Mouse (Mus musculus): ENCODE measurements around the gene Fgfr2. TPM values are rescaled to one million over a fixed set of nuclear protein-coding genes. Genes with fewer than 3 reads are reported as not detected.

Gene Fgfr2
- polyA plus RNA-seq, 1 experiment from 2014 or later = 110 TPM

DNA sequence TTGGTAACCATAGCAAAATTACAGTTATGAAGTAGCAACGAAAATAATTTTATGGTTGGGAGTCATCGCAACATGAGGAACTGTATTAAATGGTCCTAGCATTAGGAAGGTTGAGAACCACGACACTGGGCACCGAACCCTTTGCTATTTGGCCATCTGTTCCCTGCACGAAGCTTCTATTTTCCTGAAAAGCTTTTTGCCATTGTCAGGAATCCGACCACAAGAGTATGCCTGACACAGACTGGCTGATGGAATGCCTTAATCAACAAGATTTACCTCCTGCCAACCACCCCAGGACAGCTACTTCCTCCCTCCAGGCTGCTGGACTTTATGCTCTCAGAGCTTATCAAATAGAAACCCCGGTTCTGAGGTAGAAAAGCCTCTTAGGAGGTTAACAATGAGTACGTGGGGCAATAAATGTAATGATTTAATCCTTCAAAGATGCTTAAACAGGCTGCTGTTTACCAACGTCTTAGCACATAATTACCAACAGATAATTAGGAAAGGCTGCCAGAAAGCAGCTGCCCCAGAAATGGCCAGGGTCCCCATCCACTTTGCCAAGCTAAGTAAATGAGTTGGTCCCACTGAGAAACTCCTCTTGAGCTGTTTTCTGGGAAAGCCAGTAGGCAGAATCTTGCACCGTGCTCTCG is 668.0 kb downstream of the Fgfr2 start:
- DNase-seq (ENCODE audit: low spot score) (peak; percentile 29), ATAC-seq (no peak)
- H3K4me2 ChIP-seq (replicated peaks; ENCODE audit: low read depth, low read length) = no peak overlapping the region
- no peak overlapping the region for H3K27ac ChIP-seq (ENCODE audit: low read length)
- 37% methylated on average over 11 of the region's 11 CpGs for WGBS
- H3K9ac ChIP-seq (replicated peaks; ENCODE audit: low read depth) = no peak overlapping the region
- no peaks in the 10 kb centered on the region for H3K36me3 ChIP-seq (ENCODE audit: insufficient read depth, low read length)
- TF ChIP-seq EP300 (IDR thresholded peaks at IDR 0.05) (no peak), CTCF (IDR thresholded peaks at IDR 0.05) (no peak)
- H3K4me3 ChIP-seq (ENCODE audit: low read depth, low read length) = no peak overlapping the region
- no peaks in the 10 kb centered on the region for H3K4me1 ChIP-seq (ENCODE audit: insufficient read depth, low read depth, low read length)
- no peaks in the 10 kb centered on the region for H3K27me3 ChIP-seq (replicated peaks; ENCODE audit: insufficient read depth, low read length)
- no peaks in the 10 kb centered on the region for H3K9me3 ChIP-seq (ENCODE audit: low read length)

DNA sequence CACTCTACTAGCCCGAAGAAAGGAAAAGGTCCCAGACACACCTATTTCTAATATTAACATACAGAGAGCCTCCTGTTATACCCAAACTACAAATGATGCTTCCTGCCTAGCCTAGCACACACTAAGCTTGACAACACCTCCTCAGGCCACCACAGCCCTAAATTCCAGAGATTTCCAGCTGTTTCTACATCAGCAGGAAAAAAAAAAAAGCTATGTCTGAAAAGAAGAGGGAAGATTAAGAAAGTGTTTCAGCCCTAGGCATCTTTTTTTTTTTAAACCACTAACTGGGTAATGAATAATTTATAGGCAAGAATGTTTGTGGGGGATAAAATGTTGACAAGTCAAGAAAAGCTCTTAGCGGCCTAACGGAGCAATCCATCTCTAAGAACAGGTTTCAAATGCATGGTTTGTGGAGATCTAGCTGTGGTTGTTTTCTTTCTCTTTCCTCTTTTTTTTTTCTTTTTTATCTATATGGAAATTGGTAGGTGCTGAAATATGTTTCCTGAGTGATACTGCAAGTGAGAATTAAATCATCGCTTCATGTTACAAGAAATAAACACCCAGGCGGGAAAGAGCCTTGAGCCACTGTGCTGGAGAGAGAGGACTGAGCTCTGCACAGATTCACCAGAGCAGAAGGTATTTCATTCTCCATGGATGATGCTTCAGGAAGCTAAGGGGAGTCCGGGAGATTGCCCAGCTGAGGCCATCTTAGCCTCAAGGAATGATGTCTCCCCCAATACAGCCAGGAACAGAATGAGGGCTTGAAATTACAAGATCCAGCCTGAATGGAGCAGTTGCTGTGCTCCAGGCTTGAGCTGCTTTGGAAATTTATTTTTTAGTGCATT is 673.0 kb downstream of the Fgfr2 start:
- no peak overlapping the region for H3K9ac ChIP-seq (replicated peaks; ENCODE audit: low read depth)
- TF ChIP-seq EP300 (IDR thresholded peaks at IDR 0.05) (no peak), CTCF (IDR thresholded peaks at IDR 0.05) (no peak)
- H3K4me1 ChIP-seq (ENCODE audit: insufficient read depth, low read depth, low read length) = no peaks in the 10 kb centered on the region
- ATAC-seq (no peak), DNase-seq (ENCODE audit: low spot score) (no peak)
- H3K4me2 ChIP-seq (replicated peaks; ENCODE audit: low read depth, low read length) = no peak overlapping the region
- no peaks in the 10 kb centered on the region for H3K27me3 ChIP-seq (replicated peaks; ENCODE audit: insufficient read depth, low read length)
- no peaks in the 10 kb centered on the region for H3K36me3 ChIP-seq (ENCODE audit: insufficient read depth, low read length)
- H3K27ac ChIP-seq (ENCODE audit: low read length) = no peak overlapping the region
- WGBS = 83% methylated on average over 6 of the region's 6 CpGs
- no peak overlapping the region for H3K4me3 ChIP-seq (ENCODE audit: low read depth, low read length)
- no peaks in the 10 kb centered on the region for H3K9me3 ChIP-seq (ENCODE audit: low read length)

DNA sequence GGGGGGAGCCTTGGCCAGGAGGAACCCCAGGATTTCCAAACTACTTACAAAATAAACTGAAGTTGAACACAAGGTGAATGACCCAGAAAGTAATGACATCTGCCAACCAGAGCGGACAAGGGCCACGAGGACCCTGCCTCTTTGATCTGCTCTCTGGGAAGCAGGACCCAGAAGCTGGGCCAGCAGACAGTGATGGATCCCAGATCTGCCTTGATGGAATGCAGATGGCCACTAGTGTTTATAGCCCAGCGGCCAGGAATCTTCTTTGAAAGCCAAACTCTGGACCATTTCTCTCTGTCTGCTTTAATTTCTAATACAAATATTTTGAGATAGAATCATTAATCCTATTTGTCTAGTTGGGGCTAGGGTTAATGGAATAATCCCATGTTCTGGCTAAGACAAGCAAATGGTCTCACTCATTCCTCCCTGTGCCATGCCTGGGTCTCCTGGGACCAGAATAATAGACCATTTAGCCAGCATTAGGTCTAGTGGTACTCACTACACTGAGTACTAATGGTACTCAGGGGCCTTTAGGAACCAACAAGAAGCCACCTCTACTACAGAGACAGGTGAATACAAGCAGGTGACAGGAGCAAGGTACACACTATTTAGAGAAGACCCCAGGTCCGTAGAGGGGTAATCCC is 674.5 kb downstream of the Fgfr2 start:
- no peaks in the 10 kb centered on the region for H3K9me3 ChIP-seq (ENCODE audit: low read length)
- H3K27ac ChIP-seq (ENCODE audit: low read length) = no peak overlapping the region
- TF ChIP-seq CTCF (IDR thresholded peaks at IDR 0.05) (no peak), EP300 (IDR thresholded peaks at IDR 0.05) (no peak)
- no peaks in the 10 kb centered on the region for H3K27me3 ChIP-seq (replicated peaks; ENCODE audit: insufficient read depth, low read length)
- H3K36me3 ChIP-seq (ENCODE audit: insufficient read depth, low read length) = no peaks in the 10 kb centered on the region
- DNase-seq (ENCODE audit: low spot score) (no peak), ATAC-seq (peak; percentile 38)
- no peak overlapping the region for H3K9ac ChIP-seq (replicated peaks; ENCODE audit: low read depth)
- H3K4me2 ChIP-seq (replicated peaks; ENCODE audit: low read depth, low read length) = no peak overlapping the region
- WGBS = 63% methylated on average over 4 of the region's 4 CpGs
- no peak overlapping the region for H3K4me3 ChIP-seq (ENCODE audit: low read depth, low read length)
- no peaks in the 10 kb centered on the region for H3K4me1 ChIP-seq (ENCODE audit: insufficient read depth, low read depth, low read length)

DNA sequence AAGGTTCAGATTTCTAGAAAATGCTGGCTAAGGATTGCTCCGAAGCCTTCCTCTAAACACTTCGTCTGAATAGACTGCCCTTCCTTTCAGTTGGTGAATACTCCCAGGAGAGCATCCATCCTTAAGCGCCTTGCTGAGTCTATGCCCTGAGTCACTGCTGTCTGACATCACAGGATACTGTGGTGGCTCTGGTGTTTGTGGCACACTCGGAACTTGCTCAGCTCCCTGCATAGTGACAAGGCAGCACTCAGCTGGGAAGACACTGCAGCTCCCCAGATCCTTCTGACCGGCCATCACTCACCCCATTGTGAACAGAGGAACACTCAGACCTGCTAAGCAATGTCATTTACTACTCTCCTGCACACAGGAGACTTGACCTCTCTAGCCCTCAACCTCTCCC is 675.6 kb downstream of the Fgfr2 start:
- DNase-seq (ENCODE audit: low spot score) = no peak
- TF ChIP-seq CTCF (IDR thresholded peaks at IDR 0.05) = no peak
- TF ChIP-seq EP300 (IDR thresholded peaks at IDR 0.05) = no peak
- no peak overlapping the region for H3K9ac ChIP-seq (replicated peaks; ENCODE audit: low read depth)
- no peaks in the 10 kb centered on the region for H3K9me3 ChIP-seq (ENCODE audit: low read length)
- WGBS = 67% methylated on average over 5 of the region's 5 CpGs
- H3K36me3 ChIP-seq (ENCODE audit: insufficient read depth, low read length) = no peaks in the 10 kb centered on the region
- no peak overlapping the region for H3K27ac ChIP-seq (ENCODE audit: low read length)
- H3K4me3 ChIP-seq (ENCODE audit: low read depth, low read length) = no peak overlapping the region
- H3K4me2 ChIP-seq (replicated peaks; ENCODE audit: low read depth, low read length) = no peak overlapping the region
- H3K27me3 ChIP-seq (replicated peaks; ENCODE audit: insufficient read depth, low read length) = no peaks in the 10 kb centered on the region
- no peak for ATAC-seq
- H3K4me1 ChIP-seq (ENCODE audit: insufficient read depth, low read depth, low read length) = no peaks in the 10 kb centered on the region

DNA sequence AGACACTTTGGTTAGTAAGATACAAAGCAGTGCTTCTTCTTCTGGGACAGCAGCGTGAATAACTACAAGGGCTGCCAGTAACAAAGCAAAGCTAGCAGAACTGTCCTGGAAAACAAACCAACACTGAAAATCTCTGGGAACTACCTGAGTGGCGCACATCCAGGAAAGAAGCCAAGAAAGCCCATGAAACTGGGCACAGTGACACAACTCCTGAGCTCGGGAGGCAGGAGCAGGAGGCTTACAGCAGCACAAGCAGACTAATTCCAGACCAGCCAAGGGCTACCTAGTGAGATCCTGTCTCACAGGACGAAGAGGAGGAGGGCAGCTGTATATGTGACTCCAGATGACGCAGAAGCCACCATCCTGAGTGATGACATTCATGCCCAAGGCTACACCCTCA is 676.3 kb downstream of the Fgfr2 start:
- no peaks in the 10 kb centered on the region for H3K9me3 ChIP-seq (ENCODE audit: low read length)
- no peaks in the 10 kb centered on the region for H3K4me1 ChIP-seq (ENCODE audit: insufficient read depth, low read depth, low read length)
- no peaks in the 10 kb centered on the region for H3K36me3 ChIP-seq (ENCODE audit: insufficient read depth, low read length)
- TF ChIP-seq CTCF (IDR thresholded peaks at IDR 0.05) (no peak), EP300 (IDR thresholded peaks at IDR 0.05) (no peak)
- H3K27ac ChIP-seq (ENCODE audit: low read length) = no peak overlapping the region
- no peaks in the 10 kb centered on the region for H3K27me3 ChIP-seq (replicated peaks; ENCODE audit: insufficient read depth, low read length)
- H3K9ac ChIP-seq (replicated peaks; ENCODE audit: low read depth) = no peak overlapping the region
- H3K4me2 ChIP-seq (replicated peaks; ENCODE audit: low read depth, low read length) = no peak overlapping the region
- 78% methylated on average over 5 of the region's 5 CpGs for WGBS
- ATAC-seq (no peak), DNase-seq (ENCODE audit: low spot score) (no peak)
- no peak overlapping the region for H3K4me3 ChIP-seq (ENCODE audit: low read depth, low read length)

DNA sequence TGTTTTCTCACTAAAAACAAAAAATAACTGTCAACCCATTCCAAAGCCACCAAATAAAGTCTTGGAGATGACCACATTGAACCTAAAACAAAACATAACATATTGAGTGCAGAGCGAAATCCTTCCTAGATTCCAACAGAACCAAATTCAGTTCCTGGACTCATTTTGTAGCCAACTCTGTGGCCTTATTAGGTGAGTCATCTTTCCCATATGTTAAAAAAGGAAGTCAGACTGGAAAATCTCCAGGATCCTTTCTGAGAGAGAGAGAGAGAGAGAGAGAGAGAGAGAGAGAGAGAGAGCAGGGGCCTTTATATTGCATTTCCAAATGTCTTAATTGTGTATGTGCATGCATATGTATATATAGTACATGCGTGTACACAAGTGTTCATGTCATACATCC is 678.9 kb downstream of the Fgfr2 start:
- no peaks in the 10 kb centered on the region for H3K27me3 ChIP-seq (replicated peaks; ENCODE audit: insufficient read depth, low read length)
- H3K27ac ChIP-seq (ENCODE audit: low read length) = no peak overlapping the region
- H3K4me3 ChIP-seq (ENCODE audit: low read depth, low read length) = no peak overlapping the region
- no peaks in the 10 kb centered on the region for H3K4me1 ChIP-seq (ENCODE audit: insufficient read depth, low read depth, low read length)
- no peak overlapping the region for H3K4me2 ChIP-seq (replicated peaks; ENCODE audit: low read depth, low read length)
- TF ChIP-seq EP300 (IDR thresholded peaks at IDR 0.05) = no peak
- no peak for TF ChIP-seq CTCF (IDR thresholded peaks at IDR 0.05)
- no peak overlapping the region for H3K9ac ChIP-seq (replicated peaks; ENCODE audit: low read depth)
- ATAC-seq (no peak), DNase-seq (ENCODE audit: low spot score) (peak; percentile 34)
- H3K9me3 ChIP-seq (ENCODE audit: low read length) = no peaks in the 10 kb centered on the region
- H3K36me3 ChIP-seq (ENCODE audit: insufficient read depth, low read length) = no peaks in the 10 kb centered on the region
- 72% methylated on average over 2 of the region's 2 CpGs for WGBS
